Mouse (Mus musculus) neural tube, embryonic 13.5 days (tissue): ENCODE measurements around the gene Arhgap33. TPM values are rescaled to one million over a fixed set of nuclear protein-coding genes. Genes with fewer than 3 reads are reported as not detected.
A peak's percentile ranks its signal among the peaks of the same experiment; 100 is the strongest.

ENCODE experiments used
- ATAC-seq: fragments of 200-750 bp; cut with Nextera tagmentation; 2 replicates; pipeline ENCODE4 v1.8.0; 2017; ENCODE audit warnings: low read depth, mild to moderate bottlenecking, moderate TSS enrichment, moderate library complexity
- H3K27ac ChIP-seq: fragments of 300-500 bp; sonication (generic); replicated peaks from 2 replicates; pipeline ENCODE4 v1.5.1; 2015; ENCODE audit warnings: moderate library complexity, mild to moderate bottlenecking, inconsistent platforms
- H3K27me3 ChIP-seq: fragments of 300-500 bp; sonication (generic); 2 replicates; pipeline ENCODE4 v1.6.1; 2015; ENCODE audit warnings: mild to moderate bottlenecking, inconsistent platforms
- H3K36me3 ChIP-seq: fragments of 300-500 bp; sonication (generic); 2 replicates; pipeline ENCODE4 v1.6.1; 2015; ENCODE audit warnings: mild to moderate bottlenecking, inconsistent platforms
- H3K4me1 ChIP-seq: fragments of 300-500 bp; sonication (generic); replicated peaks from 2 replicates; pipeline ENCODE4 v1.6.1; 2015; ENCODE audit warnings: inconsistent platforms
- H3K4me2 ChIP-seq: fragments of 300-500 bp; sonication (generic); 2 replicates; pipeline ENCODE4 v1.6.1; 2015; ENCODE audit warnings: inconsistent platforms, mild to moderate bottlenecking, moderate library complexity
- H3K4me3 ChIP-seq: fragments of 300-500 bp; sonication (generic); 2 replicates; pipeline ENCODE4 v1.5.1; 2015; ENCODE audit warnings: mild to moderate bottlenecking, inconsistent platforms
- H3K9ac ChIP-seq: fragments of 300-500 bp; sonication (generic); 2 replicates; pipeline ENCODE4 v1.6.1; 2015; ENCODE audit warnings: moderate library complexity, mild to moderate bottlenecking, inconsistent platforms
- H3K9me3 ChIP-seq: fragments of 300-500 bp; sonication (generic); 2 replicates; pipeline ENCODE4 v1.6.1; 2016; ENCODE audit warnings: inconsistent platforms
- WGBS: fragments of 180-500 bp; shearing (Covaris S2); methylation state at CpG from one replicate; pipeline ENCODE4 v1.1.7; 2015; 5-methylcytosine and 5-hydroxymethylcytosine counted together
- polyA plus RNA-seq: library from polyadenylated mRNA; unstranded; fragments of >200 nt; fragmentation: Nextera tagmentation; extraction: Ambion mirVana; gene quantifications from 2 replicates; pipeline ENCODE4 v1.2.1, GENCODE M21; 2015

Arhgap33 gene
- polyA plus RNA-seq, 1 experiment from 2014 or later, result 95.2 TPM

DNA sequence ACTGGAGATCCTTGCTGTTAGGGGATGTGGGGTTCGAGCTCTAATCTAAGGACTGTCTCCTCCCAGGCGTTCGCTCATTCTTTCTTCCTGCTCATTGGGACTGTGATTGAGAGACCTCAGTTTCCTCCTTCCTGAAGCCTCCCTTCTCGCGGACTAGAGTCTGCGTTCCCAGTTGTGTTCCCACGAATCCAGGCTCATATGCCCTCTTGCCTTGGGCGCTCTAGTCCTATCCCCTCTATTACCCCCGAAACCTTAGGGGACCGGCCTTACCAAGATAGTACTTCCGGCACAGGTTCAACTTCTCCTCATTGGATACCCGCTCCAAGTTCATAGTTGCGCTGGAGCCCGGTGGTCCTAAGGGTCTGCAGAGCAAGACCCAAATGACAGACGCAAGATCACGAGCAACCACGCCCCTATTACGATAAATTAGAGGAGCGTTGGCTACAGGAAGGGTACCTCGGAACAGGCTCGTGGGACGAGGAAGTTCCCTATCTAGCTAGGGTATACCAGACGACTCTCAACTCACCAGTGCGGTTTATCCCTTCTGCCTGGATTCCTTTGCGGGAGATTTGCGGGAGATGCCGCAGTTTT, 27.8 kb upstream of the Arhgap33 start:
- ATAC-seq, result peak; percentile 7; the same call in 1 of the 2 replicates
- peak overlapping the region; percentile 71 for H3K27ac ChIP-seq
- peaks cover 30% of the 10 kb centered on the region for H3K36me3 ChIP-seq
- peak overlapping the region; percentile 87 for H3K4me3 ChIP-seq
- no peaks in the 10 kb centered on the region for H3K9me3 ChIP-seq
- peaks cover 41% of the 10 kb centered on the region for H3K4me1 ChIP-seq
- peak overlapping the region; percentile 88 for H3K4me2 ChIP-seq
- 3% methylated on average over 27 of the region's 27 CpGs for WGBS
- peak overlapping the region; percentile 88 for H3K9ac ChIP-seq
- H3K27me3 ChIP-seq, result no peaks in the 10 kb centered on the region

DNA sequence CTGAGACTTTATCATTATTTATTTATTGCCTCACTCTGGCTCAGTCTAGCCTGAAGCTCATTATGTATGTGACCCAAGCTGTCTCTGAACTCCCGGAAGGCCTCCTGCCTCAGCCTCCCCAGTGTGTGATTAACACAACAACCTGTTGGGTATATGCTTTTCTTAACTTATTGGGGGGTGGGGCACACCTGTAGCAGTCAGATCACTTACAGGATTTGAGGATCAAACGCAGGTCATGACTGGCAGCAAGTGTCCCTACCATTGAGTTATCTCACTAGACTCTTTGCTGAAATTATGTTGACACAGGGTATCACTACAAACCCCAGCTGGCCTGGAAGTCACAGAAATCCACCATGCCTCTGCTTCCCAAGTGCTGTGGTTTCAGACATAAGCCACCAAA, 25.4 kb upstream of the Arhgap33 start:
- Histone ChIP-seq H3K4me3 (no peak overlapping the region), H3K9ac (0 out of 2 replicates have a peak overlapping the region, but pooled peaks have one; percentile 31), H3K4me2 (peak overlapping the region; percentile 99), H3K36me3 (peaks cover 31% of the 10 kb centered on the region), H3K27me3 (no peaks in the 10 kb centered on the region), H3K9me3 (no peaks in the 10 kb centered on the region), H3K4me1 (peaks cover 41% of the 10 kb centered on the region), H3K27ac (no peak overlapping the region)
- 63% methylated on average over 2 of the region's 2 CpGs for WGBS
- no peak for ATAC-seq

DNA sequence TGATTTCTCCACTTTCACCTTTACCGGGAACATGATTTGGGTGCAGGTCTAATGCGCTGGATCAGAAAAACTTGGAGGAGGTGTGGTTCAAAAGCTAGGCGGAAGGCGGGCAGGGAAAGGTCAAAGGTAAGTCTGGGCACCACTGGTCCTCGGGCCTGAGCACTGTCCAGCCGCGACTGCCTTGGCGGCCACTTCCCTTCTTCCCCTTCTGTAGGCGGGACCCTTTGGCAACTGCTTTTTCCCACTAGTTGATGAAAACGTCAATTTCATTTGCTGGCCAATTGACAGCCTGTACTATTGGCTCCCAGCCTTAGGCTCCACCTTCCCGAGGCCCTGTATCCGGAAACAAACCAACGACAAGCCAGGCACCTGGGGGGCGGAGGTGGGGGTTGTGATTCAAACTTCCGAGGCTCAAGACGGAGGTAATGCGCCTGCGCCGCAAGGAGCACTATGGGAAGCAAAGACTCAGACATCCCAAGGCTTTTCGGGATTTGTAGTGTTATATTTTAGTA, 24.6 kb upstream of the Arhgap33 start, which contains the start of gene Lin37:
Lin37 (minus strand) TSS at position 396 of the 512 bp plus-strand sequence.
- Histone ChIP-seq H3K9me3 (no peaks in the 10 kb centered on the region), H3K27ac (peak within 1 kb of the TSS; percentile 62), H3K4me1 (peaks cover 40% of the 10 kb centered on the region), H3K4me2 (peak within 1 kb of the TSS; percentile 99), H3K9ac (peak within 1 kb of the TSS; percentile 88), H3K4me3 (peak within 1 kb of the TSS; percentile 67), H3K36me3 (peaks cover 33% of the 10 kb centered on the region), H3K27me3 (peaks cover 2% of the 10 kb centered on the region; the same call in 1 of the 2 replicates)
- ATAC-seq, result peak; percentile 87
- under 1% methylated on average over 20 of the region's 20 CpGs for WGBS

DNA sequence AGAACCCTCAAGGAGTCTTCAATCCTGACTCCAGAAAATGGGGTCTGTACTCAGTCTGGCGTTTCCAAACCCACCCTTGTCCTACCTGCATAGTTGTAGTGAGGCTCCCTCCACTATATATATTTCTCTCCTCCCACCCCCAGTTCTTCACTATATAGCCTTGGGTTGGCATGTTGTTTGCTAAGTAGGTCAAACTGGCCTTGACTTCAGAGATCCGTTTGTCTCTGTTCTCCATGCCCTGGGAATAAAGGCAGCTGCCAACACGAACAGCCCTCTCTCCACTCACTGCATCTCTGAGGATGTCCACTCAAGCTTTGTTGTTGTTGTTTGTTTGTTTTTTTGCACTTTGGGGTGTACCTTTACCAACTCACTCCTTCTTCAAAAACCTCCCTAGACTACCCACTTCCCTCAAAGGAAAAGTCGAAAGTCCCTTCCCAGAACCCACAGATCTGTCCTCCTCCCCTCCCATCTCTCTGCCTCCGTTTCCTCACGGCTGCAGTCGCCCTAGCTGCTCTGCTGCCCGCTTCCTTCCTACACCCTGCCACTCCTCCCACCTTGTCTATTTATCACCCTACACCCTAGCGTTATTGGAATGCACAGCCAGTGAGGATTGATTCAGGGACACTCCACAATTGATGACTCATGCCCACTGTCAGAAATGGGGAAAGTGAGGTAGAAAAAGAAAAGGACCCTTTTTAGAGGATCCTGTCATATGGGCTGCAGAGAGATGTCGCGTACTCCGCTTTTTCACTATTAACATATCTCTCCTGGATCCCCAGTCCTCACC, 24.0 kb upstream of the Arhgap33 start:
- H3K36me3 ChIP-seq, result peaks cover 39% of the 10 kb centered on the region
- peak overlapping the region; percentile 62 for H3K27ac ChIP-seq
- peaks cover 9% of the 10 kb centered on the region; the same call in 1 of the 2 replicates for H3K27me3 ChIP-seq
- H3K9ac ChIP-seq, result peak overlapping the region; percentile 88
- 0 out of 2 replicates have a peak, but pooled peaks have one; percentile 2 for ATAC-seq
- 13% methylated on average over 12 of the region's 12 CpGs for WGBS
- H3K4me3 ChIP-seq, result peak overlapping the region; percentile 67
- peak overlapping the region; percentile 99 for H3K4me2 ChIP-seq
- no peaks in the 10 kb centered on the region for H3K9me3 ChIP-seq
- peaks cover 34% of the 10 kb centered on the region for H3K4me1 ChIP-seq

DNA sequence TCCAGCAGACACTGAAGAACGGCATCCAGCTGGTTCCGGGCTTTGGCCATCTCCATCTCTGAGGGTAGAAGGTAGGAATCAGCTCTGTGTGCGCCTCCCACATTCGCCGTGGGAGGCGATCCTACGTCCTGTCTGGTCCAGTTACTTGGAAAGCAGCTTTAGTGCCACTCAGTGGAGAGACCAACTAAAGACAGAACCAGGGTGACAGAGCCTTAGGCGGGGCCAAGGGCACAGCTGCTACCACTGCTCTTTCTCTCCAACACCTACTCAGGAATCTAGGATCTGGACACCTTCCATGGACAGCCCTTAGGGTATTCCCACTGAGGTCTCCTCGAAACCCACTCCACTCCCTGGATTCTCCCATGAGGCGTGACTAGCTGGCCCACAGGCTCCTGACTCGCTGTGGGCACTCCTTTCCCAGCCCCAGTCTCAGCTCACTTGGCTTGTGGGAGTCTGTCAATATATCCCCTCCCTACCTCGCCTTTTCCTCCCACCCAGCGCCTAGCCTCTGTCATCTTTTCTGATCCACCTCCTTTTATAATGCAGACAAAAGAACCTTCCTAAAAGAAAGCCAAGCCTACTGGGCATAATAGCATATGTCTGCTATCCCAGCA, 23.1 kb upstream of the Arhgap33 start:
- H3K36me3 ChIP-seq, result peaks cover 39% of the 10 kb centered on the region
- 90% methylated on average over 13 of the region's 13 CpGs for WGBS
- peak overlapping the region; percentile 99 for H3K4me2 ChIP-seq
- H3K4me3 ChIP-seq, result peak overlapping the region; percentile 67; the same call in 1 of the 2 replicates
- ATAC-seq, result no peak
- peaks cover 9% of the 10 kb centered on the region; the same call in 1 of the 2 replicates for H3K27me3 ChIP-seq
- H3K27ac ChIP-seq, result no peak overlapping the region
- no peaks in the 10 kb centered on the region for H3K9me3 ChIP-seq
- peaks cover 39% of the 10 kb centered on the region for H3K4me1 ChIP-seq
- H3K9ac ChIP-seq, result peak overlapping the region; percentile 88

DNA sequence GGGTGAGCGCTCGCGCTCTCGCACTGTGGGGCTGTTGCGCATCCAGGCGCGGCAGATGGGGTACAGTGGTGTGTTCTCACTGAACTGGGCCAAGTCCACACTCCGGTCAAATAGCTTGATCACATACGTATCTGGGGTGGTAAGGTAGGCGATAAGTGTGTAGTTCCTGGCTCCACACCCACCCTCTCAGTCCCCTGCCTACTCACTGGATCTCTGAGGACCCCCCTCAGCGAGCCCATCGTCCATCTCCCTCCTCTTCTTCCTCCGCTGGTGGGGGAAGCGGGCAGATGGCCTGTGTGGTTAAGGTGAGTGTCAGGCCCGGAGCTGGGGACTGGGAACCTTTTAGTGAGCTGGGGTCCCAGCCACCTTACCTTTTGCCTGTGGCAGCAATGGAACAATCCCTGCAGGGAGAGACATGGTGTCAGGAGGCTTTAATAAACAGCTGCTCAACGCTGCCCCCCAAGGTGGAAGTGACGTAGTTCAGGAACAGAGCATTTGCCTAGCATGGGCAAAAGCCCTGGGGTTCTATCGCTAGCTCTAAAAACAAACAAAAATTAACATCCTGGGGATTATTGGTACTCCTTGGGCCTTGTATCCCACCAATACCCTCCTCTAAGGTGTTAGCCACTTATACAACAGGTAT, 22.2 kb upstream of the Arhgap33 start:
- no peak for ATAC-seq
- Histone ChIP-seq H3K4me3 (no peak overlapping the region), H3K9ac (no peak overlapping the region), H3K27me3 (peaks cover 9% of the 10 kb centered on the region; the same call in 1 of the 2 replicates), H3K27ac (no peak overlapping the region), H3K4me2 (no peak overlapping the region), H3K4me1 (peaks cover 40% of the 10 kb centered on the region), H3K9me3 (no peaks in the 10 kb centered on the region), H3K36me3 (peaks cover 39% of the 10 kb centered on the region)
- WGBS, result 95% methylated on average over 18 of the region's 18 CpGs

DNA sequence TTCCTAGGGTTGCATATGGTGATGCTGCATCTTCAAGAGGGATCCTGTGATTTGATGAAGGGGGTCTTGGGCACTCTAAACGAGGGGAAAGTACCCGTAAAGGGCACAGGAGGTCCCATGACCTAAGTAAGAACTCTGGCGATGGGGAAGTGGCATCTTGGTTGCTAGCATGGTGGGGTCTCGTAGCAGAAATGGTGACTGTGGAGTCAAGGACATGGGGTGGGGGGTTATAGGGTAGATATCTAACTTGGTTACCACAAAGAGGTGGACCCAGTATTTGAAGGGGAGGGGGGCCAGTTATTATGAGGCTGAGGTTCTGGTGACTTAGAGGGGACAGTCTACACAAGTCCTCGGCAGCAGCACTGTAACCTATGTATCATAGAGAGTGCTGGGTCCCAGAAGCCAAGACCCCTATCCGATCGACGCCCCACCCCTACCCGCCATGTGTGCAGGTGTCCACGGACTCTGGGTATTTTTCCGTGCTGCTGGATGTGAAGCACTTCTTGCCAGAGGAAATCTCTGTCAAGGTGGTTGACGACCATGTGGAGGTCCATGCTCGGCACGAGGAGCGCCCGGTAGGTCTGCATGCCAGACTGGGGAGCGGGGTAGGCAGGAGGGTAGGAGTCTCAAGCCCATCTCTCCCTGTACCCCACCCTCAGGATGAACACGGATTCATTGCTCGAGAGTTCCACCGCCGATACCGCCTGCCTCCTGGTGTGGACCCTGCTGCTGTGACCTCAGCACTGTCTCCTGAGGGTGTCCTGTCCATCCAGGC, 19.1 kb upstream of the Arhgap33 start:
- Histone ChIP-seq H3K4me3 (peak overlapping the region; percentile 64; the same call in 1 of the 2 replicates), H3K9ac (peak overlapping the region; percentile 70), H3K27me3 (peaks cover 9% of the 10 kb centered on the region; the same call in 1 of the 2 replicates), H3K36me3 (peaks cover 41% of the 10 kb centered on the region), H3K4me2 (peak overlapping the region; percentile 87), H3K27ac (no peak overlapping the region), H3K9me3 (no peaks in the 10 kb centered on the region), H3K4me1 (peaks cover 32% of the 10 kb centered on the region)
- 85% methylated on average over 22 of the region's 22 CpGs for WGBS
- no peak for ATAC-seq

DNA sequence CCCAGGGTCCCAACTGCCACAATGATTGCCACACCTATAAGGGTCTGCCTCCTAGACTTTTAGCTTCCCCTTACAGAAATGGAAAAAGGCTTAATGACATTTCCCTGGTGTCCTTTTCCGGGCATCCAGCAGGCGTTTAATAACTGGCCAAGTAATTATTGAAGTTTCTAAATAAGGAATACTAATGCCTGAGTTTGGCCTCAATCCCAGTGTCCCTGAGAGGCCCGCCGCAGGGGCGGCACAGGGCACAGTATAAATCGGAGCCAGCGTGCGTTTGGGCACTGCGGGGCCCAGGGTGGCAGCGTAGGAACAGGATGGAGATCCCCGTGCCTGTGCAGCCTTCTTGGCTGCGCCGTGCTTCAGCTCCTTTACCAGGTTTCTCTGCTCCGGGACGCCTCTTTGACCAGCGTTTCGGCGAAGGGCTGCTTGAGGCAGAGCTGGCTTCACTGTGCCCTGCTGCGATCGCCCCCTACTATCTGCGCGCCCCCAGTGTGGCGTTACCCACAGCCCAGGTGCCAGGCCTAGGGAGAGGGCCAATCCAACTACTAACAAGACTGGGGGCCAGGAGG, 18.2 kb upstream of the Arhgap33 start:
- peak overlapping the region; percentile 70 for H3K9ac ChIP-seq
- H3K4me3 ChIP-seq, result peak overlapping the region; percentile 64
- H3K27ac ChIP-seq, result peak overlapping the region; percentile 93
- H3K36me3 ChIP-seq, result peaks cover 48% of the 10 kb centered on the region
- H3K9me3 ChIP-seq, result no peaks in the 10 kb centered on the region
- 8% methylated on average over 23 of the region's 23 CpGs for WGBS
- peaks cover 23% of the 10 kb centered on the region for H3K4me1 ChIP-seq
- no peak for ATAC-seq
- H3K4me2 ChIP-seq, result peak overlapping the region; percentile 87
- H3K27me3 ChIP-seq, result peaks cover 9% of the 10 kb centered on the region; the same call in 1 of the 2 replicates

DNA sequence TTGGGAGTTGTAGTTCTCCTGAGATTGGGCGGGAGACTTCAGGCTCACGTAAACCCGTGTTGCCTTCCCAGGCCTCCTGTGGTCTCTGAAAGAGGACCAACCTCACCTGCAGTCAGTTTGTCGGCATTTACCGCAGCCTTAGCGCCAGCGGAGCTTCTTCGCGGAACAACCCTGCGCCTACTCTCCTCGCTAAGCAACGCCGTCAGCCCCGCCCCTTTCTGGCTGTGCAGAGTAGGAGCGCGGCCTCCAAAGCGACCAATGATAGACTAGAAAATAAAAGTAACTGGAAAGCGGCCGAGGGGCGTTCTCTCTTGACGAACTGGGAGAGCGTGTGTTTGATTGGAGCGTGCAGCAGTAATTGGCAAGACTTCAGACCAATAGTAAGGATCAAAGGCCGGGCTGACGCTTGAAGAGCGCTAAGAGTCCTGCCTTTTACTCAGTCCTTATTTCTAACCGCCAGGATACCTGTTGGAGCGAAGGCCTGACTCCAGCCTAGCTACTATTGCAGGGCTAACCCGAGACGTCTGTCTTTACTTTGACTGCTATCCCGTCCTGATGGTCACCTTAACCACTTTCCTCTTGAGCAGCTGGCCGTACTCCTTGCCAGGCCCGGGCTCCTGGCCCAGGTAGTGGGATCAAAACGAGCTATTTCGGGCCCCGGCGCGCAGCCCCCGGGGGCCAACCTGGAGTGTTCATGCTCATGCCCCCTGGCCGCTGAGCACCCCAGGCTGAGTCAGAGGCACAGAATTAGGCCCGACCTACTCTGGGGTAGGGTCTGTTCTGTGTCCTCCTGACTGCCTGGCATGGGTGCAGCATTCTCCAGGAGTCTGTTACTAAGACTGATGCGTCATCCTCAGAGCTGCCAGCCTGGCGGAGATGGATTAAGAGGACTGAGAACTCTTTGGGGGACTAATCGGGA, 17.5 kb upstream of the Arhgap33 start, which contains the start of the genes Hspb6 and Proser3:
Hspb6 (plus strand) TSS at position 77 of the 919 bp plus-strand sequence.
Proser3 (minus strand) TSS at position 198 of the 919 bp plus-strand sequence.
- peak within 1 kb of the TSS; percentile 72 for H3K9ac ChIP-seq
- peaks cover 9% of the 10 kb centered on the region; the same call in 1 of the 2 replicates for H3K27me3 ChIP-seq
- peaks cover 18% of the 10 kb centered on the region for H3K4me1 ChIP-seq
- peak within 1 kb of the TSS; percentile 64 for H3K4me3 ChIP-seq
- ATAC-seq, result peak; percentile 96
- peak within 1 kb of the TSS; percentile 87 for H3K4me2 ChIP-seq
- peak within 1 kb of the TSS; percentile 93 for H3K27ac ChIP-seq
- WGBS, result under 1% methylated on average over 44 of the region's 44 CpGs
- H3K36me3 ChIP-seq, result peaks cover 46% of the 10 kb centered on the region
- H3K9me3 ChIP-seq, result no peaks in the 10 kb centered on the region
